Mouse (Mus musculus): ENCODE results near the gene Grk4.

The Grk4 gene

GRCm38 (mm10) chr5:34659686-34660590, at the start of gene Grk4, which contains the start of gene Nop14:
TSS of gene Grk4 (plus strand) at chr5:34660379.
TSS of gene Nop14 (minus strand) at chr5:34660148.
- peak; percentile 93 to 99 for DNase-seq (ENCODE audit: low spot score in 2 of 2)

GRCm38 (mm10) chr5:34632996-34633395, 27.2 kb upstream of the Grk4 start:
- DNase-seq (ENCODE audit: low spot score in 2 of 2) = no peak

GRCm38 (mm10) chr5:34633641-34634040, 26.5 kb upstream of the Grk4 start:
- no peak for DNase-seq (ENCODE audit: low spot score in 2 of 2)

- DNase-seq (ENCODE audit: low spot score in 2 of 2) = no peak
These were observed 25.3 kb upstream of the Grk4 start for GRCm38 (mm10) chr5:34634746-34635400.

- no peak for DNase-seq (ENCODE audit: low spot score in 2 of 2)
These were observed 24.4 kb upstream of the Grk4 start for GRCm38 (mm10) chr5:34635665-34636192.

- DNase-seq (ENCODE audit: low spot score in 2 of 2) = peak; percentile 36 to 70
These were observed 23.5 kb upstream of the Grk4 start, which contains the start of gene Mfsd10 for GRCm38 (mm10) chr5:34636481-34637287. TSS of gene Mfsd10 (minus strand) at chr5:34637212.

GRCm38 (mm10) chr5:34637591-34638156, 22.5 kb upstream of the Grk4 start:
- DNase-seq (ENCODE audit: low spot score in 2 of 2) = no peak

GRCm38 (mm10) chr5:34641991-34642390, 18.2 kb upstream of the Grk4 start:
- no peak for DNase-seq (ENCODE audit: low spot score in 2 of 2)

- DNase-seq (ENCODE audit: low spot score in 2 of 2) = no peak
These were observed 17.2 kb upstream of the Grk4 start for GRCm38 (mm10) chr5:34642932-34643331.

GRCm38 (mm10) chr5:34647581-34647980, 12.6 kb upstream of the Grk4 start:
- peak in 1 of 2 experiments; percentile 68 for DNase-seq (ENCODE audit: low spot score in 2 of 2)

GRCm38 (mm10) chr5:34652961-34653360, 7.2 kb upstream of the Grk4 start:
- DNase-seq (ENCODE audit: low spot score in 2 of 2) = no peak

GRCm38 (mm10) chr5:34654881-34655280, 5.3 kb upstream of the Grk4 start:
- no peak for DNase-seq (ENCODE audit: low spot score in 2 of 2)

GRCm38 (mm10) chr5:34657556-34657955, 2.6 kb upstream of the Grk4 start:
- DNase-seq (ENCODE audit: low spot score in 2 of 2) = no peak

GRCm38 (mm10) chr5:34660591-34661130, 482 bp downstream of the Grk4 start:
- DNase-seq (ENCODE audit: low spot score in 2 of 2) = no peak

- DNase-seq (ENCODE audit: low spot score in 2 of 2) = no peak
These were observed 1.7 kb downstream of the Grk4 start for GRCm38 (mm10) chr5:34661909-34662308.

- no peak for DNase-seq (ENCODE audit: low spot score in 2 of 2)
These were observed 3.1 kb downstream of the Grk4 start for GRCm38 (mm10) chr5:34663231-34663630.

GRCm38 (mm10) chr5:34669493-34669892, 9.3 kb downstream of the Grk4 start:
- no peak for DNase-seq (ENCODE audit: low spot score in 2 of 2)

- no peak for DNase-seq (ENCODE audit: low spot score in 2 of 2)
These were observed 10.1 kb downstream of the Grk4 start for GRCm38 (mm10) chr5:34670280-34670679.

- no peak for DNase-seq (ENCODE audit: low spot score in 2 of 2)
These were observed 29.7 kb downstream of the Grk4 start for GRCm38 (mm10) chr5:34689868-34690267.

- no peak for DNase-seq (ENCODE audit: low spot score in 2 of 2)
These were observed 32.6 kb downstream of the Grk4 start for GRCm38 (mm10) chr5:34692782-34693181.

GRCm38 (mm10) chr5:34695521-34695920, 35.3 kb downstream of the Grk4 start:
- DNase-seq (ENCODE audit: low spot score in 2 of 2) = no peak
